Mouse (Mus musculus) frontal cortex, postnatal 36 days (tissue): ENCODE results near the gene Acad11.
A peak's percentile ranks its signal among the peaks of the same experiment; 100 is the strongest.

Experiments
- DNase-seq, 2 experiments: peaks; one replicate each; pipeline ENCODE4 v3.0.0; 2022; ENCODE audit warnings: low spot score in 2 of 2

The Acad11 gene

GRCm38 (mm10) chr9:104063244-104063961, at the start of gene Acad11:
Acad11 (plus strand) TSS chr9:104063377.
- peak; percentile 90 to 93 for DNase-seq

GRCm38 (mm10) chr9:104014526-104014925, 48.7 kb upstream of the Acad11 start:
- peak in 1 of 2 experiments; percentile 22 for DNase-seq

- DNase-seq: no peak
These were observed 42.2 kb upstream of the Acad11 start for GRCm38 (mm10) chr9:104021026-104021425.

- no peak for DNase-seq
These were observed 36.0 kb upstream of the Acad11 start for GRCm38 (mm10) chr9:104027186-104027585.

GRCm38 (mm10) chr9:104029861-104030260, 33.3 kb upstream of the Acad11 start:
- no peak for DNase-seq

- DNase-seq: no peak
These were observed 28.9 kb upstream of the Acad11 start for GRCm38 (mm10) chr9:104034231-104034630.

GRCm38 (mm10) chr9:104034718-104035117, 28.5 kb upstream of the Acad11 start:
- no peak for DNase-seq

- DNase-seq: peak; percentile 69 to 82
These were observed 27.7 kb upstream of the Acad11 start for GRCm38 (mm10) chr9:104035261-104036015.

GRCm38 (mm10) chr9:104038266-104038665, 24.9 kb upstream of the Acad11 start:
- DNase-seq: no peak

- no peak for DNase-seq
These were observed 24.0 kb upstream of the Acad11 start for GRCm38 (mm10) chr9:104039031-104039695.

GRCm38 (mm10) chr9:104039742-104040141, 23.4 kb upstream of the Acad11 start:
- no peak for DNase-seq

GRCm38 (mm10) chr9:104040362-104040761, 22.8 kb upstream of the Acad11 start, which contains the start of gene Gm28305:
Gm28305 (plus strand) TSS chr9:104040662.
- DNase-seq: no peak

- DNase-seq: no peak
These were observed 19.5 kb upstream of the Acad11 start for GRCm38 (mm10) chr9:104043676-104044075.

- DNase-seq: no peak
These were observed 12.1 kb upstream of the Acad11 start for GRCm38 (mm10) chr9:104051028-104051427.

- DNase-seq: no peak
These were observed 540 bp upstream of the Acad11 start, which contains the start of gene Uba5 for GRCm38 (mm10) chr9:104062430-104063243. Uba5 (minus strand) TSS chr9:104063134.

- DNase-seq: no peak
These were observed 1.4 kb downstream of the Acad11 start for GRCm38 (mm10) chr9:104064571-104064970.

GRCm38 (mm10) chr9:104070241-104070640, 7.1 kb downstream of the Acad11 start:
- no peak for DNase-seq

GRCm38 (mm10) chr9:104070863-104071604, 7.9 kb downstream of the Acad11 start:
- DNase-seq: no peak

GRCm38 (mm10) chr9:104075808-104076207, 12.6 kb downstream of the Acad11 start:
- DNase-seq: no peak

GRCm38 (mm10) chr9:104078780-104079179, 15.6 kb downstream of the Acad11 start:
- DNase-seq: no peak

- DNase-seq: peak in 1 of 2 experiments; percentile 29
These were observed 16.2 kb downstream of the Acad11 start for GRCm38 (mm10) chr9:104079379-104079778.
